Mouse (Mus musculus) heart, adult 10 weeks (tissue): ENCODE measurements around the gene Gm11563. TPM values are rescaled to one million over a fixed set of nuclear protein-coding genes. Genes with fewer than 3 reads are reported as not detected.

Experiments used
- polyA plus RNA-seq: library from polyadenylated mRNA; stranded (reverse); fragments of 350-450 nt; fragmentation: Illumina TruSeq; extraction: RNeasy Lipid Tissue Mini Kit (QIAGEN cat#74804); gene quantifications from one replicate; pipeline ENCODE4 v1.2.3, GENCODE M21; 2014; ENCODE audit warnings: low read depth, low replicate concordance

The Gm11563 gene
- not detected for polyA plus RNA-seq

DNA sequence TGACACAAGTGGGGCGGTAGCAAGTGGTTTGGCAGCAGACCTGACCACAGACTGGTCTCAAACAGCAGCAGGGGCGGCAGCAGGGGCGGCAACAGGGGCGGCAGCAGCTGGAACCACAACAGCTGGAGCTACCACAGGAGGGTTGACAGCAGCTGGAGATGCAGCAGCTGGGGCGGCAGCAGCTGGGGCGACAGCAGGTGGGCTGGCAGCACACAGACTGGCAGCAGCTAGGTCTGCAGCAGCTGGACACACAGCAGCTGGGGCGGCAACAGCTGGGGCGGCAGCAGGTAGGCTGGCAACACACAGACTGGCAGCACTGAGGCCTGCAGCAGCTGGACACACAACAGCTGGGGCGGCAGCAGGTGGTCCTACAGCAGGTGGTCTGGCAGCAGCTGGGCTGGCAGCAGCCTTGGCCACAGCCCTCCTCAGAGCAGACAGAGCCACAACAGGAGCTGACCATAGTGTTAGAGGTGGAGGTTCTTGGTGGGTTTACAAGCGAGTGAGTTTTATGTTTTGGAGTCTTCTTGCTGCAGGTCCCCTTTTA, at the start of gene Gm11563:
Gene Gm11563 (minus strand): TSS at position 494 of the 544 bp plus-strand sequence.

DNA sequence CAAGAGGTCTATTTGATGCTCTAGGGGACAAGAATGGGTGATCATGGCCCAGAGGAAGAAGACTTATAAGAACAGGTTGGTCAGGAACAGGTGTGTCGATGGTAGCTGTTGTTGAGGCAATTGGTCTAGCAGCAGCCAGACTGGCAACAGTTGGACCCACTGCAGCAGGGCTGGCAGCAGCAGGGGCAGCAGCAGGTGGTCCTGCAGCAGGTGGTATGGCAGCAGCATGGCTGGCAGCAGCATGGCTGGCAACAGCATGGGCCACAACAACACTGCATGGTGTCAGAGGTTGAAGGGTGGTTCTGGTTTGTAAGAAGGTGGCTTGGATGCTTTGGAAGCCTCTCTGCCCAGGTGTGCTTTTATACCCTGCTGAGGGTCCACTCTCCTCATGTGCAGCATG, 31.7 kb upstream of the Gm11563 start, which contains the start of gene Gm14190:
Gene Gm14190 (minus strand): TSS at position 278 of the 400 bp plus-strand sequence.

DNA sequence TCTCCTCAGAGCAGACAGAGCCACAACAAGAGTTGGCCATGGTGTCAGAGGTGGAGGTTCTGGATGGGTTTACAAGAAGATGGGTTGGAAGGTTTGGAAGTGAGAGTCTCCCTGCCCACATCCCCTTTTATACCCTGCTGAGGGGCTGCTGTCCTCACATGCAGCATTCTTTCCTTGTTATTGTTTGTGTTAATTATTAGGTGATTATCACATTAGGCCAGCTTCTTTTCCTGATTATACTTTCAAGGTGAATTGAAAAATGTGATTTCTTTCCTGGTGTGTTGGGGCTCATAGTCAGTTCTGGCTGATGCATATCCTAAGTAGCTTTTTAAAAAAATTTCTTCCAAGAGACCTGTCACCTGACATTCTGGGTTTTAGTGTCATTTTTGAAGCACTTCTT, 7.1 kb upstream of the Gm11563 start, which contains the start of gene Krtap4-6:
Gene Krtap4-6 (minus strand): TSS at position 101 of the 400 bp plus-strand sequence.

DNA sequence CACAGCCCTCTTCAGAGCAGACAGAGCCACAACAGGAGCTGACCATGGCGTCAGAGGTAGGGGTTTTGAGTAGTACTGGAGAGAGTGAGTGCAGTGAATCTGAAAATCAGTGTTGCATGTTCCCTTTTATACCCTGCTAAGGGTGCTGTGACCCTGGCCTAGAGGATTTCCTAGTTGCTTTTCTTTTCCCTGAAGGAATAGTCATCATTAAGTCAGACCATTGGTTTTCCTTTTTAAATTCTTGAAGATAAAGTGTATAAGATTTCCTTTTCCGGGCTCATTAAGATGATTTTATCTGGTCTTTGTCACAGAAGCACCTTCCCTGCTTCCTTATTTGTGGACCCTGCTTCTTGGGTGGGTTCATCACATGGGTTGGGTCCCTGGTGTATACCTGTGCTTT, 8.6 kb downstream of the Gm11563 start, which contains the start of gene Gm11555:
Gene Gm11555 (minus strand): TSS at position 101 of the 400 bp plus-strand sequence.

DNA sequence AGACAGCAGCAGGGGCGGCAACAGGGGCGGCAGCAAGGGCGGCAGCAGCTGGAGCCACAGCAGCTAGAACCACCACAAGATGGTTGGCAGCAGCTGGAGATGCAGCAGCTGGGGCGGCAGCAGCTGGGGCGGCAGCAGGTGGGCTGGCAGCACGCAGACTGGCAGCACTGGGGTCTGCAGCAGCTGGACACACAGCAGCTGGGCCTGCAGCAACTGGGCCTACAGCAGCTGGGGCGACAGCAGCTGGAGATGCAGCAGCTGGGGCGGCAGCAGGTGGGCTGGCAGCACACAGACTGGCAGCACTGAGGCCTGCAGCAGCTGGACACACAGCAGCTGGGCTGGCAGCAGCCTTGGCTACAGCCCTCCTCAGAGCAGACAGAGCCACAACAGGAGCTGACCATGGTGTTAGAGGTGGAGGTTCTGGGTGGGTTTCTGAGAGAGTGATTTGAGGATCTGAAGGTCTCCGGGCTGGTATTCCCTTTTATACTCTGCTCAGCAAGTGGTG, 15.1 kb downstream of the Gm11563 start, which contains the start of gene Krtap4-7:
Gene Krtap4-7 (minus strand): TSS at position 455 of the 505 bp plus-strand sequence.

DNA sequence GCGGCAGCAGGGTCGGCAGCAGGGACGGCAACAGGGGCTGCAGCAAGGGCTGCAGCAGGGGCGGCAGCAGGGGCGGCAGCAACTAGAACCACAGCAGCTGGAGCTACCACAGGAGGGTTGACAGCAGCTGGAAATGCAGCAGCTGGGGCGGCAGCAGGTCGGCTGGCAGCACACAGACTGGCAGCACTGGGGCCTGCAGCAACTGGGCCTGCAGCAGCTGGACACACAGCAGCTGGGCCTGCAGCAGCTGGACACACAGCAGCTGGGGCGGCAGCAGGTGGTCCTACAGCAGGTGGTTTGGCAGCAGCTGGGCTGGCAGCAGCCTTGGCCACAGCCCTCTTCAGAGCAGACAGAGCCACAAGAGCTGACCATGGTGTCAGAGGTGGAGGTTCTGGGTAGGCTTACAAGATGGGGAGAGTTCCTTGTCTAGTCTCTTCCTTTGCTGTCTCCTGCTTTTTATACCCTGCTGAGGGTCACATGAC, 24.1 kb downstream of the Gm11563 start, which contains the start of gene Krtap4-2:
Gene Krtap4-2 (minus strand): TSS at position 432 of the 482 bp plus-strand sequence.

DNA sequence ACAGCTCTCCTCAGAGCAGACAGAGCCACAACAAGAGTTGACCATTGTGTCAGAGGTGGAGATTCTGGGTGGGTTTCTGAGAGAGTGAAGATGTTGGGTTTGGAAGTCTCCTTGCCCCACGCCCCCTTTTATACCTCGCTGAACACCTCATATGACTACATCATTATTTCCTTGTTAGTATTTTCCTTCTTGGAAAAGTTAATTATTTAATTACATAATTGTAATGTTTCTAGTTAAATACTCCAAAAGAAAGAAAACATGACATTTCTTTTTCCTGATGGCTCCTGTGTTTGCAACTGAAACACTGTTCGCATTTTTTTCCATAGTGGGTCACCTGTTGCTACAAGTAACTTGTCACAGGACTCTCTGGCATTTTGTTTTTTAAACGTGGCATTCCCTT, 30.6 kb downstream of the Gm11563 start, which contains the start of gene Krtap4-1:
Gene Krtap4-1 (minus strand): TSS at position 101 of the 400 bp plus-strand sequence.

DNA sequence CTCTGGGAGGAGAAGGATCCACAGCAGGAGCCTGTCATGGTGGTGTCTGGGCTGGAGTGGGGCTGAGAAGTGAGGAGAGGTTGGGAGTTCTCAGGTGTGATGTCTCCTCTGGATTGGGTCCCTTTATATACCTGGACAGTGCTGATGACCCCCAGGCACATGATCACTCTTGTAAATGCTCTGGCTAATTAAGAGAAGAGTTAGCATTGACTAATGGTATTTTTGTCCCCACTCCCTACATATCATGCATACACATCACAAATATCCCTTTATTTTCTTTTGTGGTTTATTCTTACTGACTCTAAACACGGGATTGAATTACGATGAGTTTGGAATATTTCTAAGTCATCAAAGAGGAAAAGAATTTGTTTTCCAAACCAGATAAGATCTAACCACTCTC, 38.4 kb downstream of the Gm11563 start, which contains the start of gene Gm11562:
Gene Gm11562 (minus strand): TSS at position 101 of the 400 bp plus-strand sequence.

DNA sequence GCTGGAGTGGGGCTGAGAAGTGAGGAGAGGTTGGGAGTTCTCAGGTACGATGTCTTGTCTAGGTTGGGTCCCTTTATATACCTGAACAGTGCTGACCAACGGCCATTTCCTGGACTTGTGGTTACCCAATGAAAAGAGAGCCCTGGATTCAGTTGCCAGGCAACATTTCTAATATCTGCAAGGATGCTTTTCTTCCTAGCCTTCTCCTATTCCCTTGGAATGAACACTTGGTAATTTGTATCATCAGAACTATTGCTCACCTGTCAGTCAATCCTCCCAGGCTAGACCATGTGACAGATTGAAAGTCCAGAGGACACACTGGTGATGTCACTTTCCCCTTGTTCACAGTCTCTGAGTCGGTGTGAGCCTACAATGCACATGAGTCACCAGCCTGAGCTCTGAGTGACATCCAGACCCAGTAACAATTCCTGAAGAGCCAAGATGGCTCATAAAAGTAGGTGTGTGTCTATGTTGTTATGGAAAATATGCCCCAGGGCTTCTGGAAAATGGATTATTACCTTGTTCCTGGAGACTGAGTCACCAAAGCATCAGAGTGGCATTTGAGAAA, 43.9 kb downstream of the Gm11563 start, which contains the start of gene Krtap2-4:
Gene Krtap2-4 (minus strand): TSS at position 51 of the 568 bp plus-strand sequence.

DNA sequence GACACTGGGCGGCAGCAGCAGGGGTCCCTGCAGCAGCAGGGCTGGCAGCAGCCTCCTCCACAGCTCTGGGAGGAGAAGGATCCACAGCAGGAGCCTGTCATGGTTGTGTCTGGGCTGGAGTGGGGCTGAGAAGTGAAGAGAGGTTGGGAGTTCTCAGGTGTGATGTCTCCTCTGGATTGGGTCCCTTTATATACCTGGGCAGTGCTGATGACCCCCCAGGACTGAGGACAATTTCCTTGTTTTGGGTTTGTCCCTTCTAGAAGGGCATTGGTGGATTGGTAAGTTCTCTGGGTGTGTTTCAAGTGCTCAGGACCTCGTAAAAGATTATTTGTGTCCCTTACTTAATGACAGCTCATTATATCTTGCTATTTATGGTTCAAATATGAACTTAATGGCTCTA, 48.7 kb downstream of the Gm11563 start, which contains the start of gene Gm11937:
Gene Gm11937 (minus strand): TSS at position 101 of the 400 bp plus-strand sequence.

Other genes with a start within 250 kb of the Gm11563 start
- not detected for gene Krt12, start 236.7 kb downstream of the Gm11563 start, polyA plus RNA-seq
- 0.31 TPM for gene Krt20, start 220.8 kb downstream of the Gm11563 start, polyA plus RNA-seq
- gene Krt23, start 165.8 kb downstream of the Gm11563 start, polyA plus RNA-seq = not detected
- gene Krt39, start 137.6 kb downstream of the Gm11563 start, polyA plus RNA-seq = not detected
- not detected for gene Krt40, start 115.8 kb downstream of the Gm11563 start, polyA plus RNA-seq
- not detected for gene Krtap3-3, start 108.1 kb downstream of the Gm11563 start, polyA plus RNA-seq
- not detected for gene Krtap3-2, start 102.1 kb downstream of the Gm11563 start, polyA plus RNA-seq
- not detected for gene Gm11939, start 99.5 kb downstream of the Gm11563 start, polyA plus RNA-seq
- not detected for gene Krtap3-1, start 92.3 kb downstream of the Gm11563 start, polyA plus RNA-seq
- gene Krtap1-5, start 77.9 kb downstream of the Gm11563 start, polyA plus RNA-seq = not detected
- gene Krtap1-4, start 75.3 kb downstream of the Gm11563 start, polyA plus RNA-seq = not detected
- gene Krtap1-3, start 67.6 kb downstream of the Gm11563 start, polyA plus RNA-seq = not detected
- not detected for gene Krtap9-3, start 60.9 kb downstream of the Gm11563 start, polyA plus RNA-seq
- not detected for gene Gm11938, start 55.7 kb downstream of the Gm11563 start, polyA plus RNA-seq
- not detected for gene Gm11937, start 48.8 kb downstream of the Gm11563 start, polyA plus RNA-seq
- not detected for gene Krtap2-4, start 44.1 kb downstream of the Gm11563 start, polyA plus RNA-seq
- gene Gm11562, start 38.5 kb downstream of the Gm11563 start, polyA plus RNA-seq = not detected
- not detected for gene Krtap4-1, start 30.7 kb downstream of the Gm11563 start, polyA plus RNA-seq
- not detected for gene Krtap4-2, start 23.9 kb downstream of the Gm11563 start, polyA plus RNA-seq
- gene Krtap4-7, start 14.9 kb downstream of the Gm11563 start, polyA plus RNA-seq = not detected
- gene Gm11555, start 8.7 kb downstream of the Gm11563 start, polyA plus RNA-seq = not detected
- gene Krtap4-6, start 7.0 kb upstream of the Gm11563 start, polyA plus RNA-seq = not detected
- not detected for gene Gm14190, start 31.8 kb upstream of the Gm11563 start, polyA plus RNA-seq
- gene Gm14180, start 75.3 kb upstream of the Gm11563 start, polyA plus RNA-seq = not detected
- gene Gm11595, start 114.0 kb upstream of the Gm11563 start, polyA plus RNA-seq = not detected
- not detected for gene Krtap4-8, start 121.7 kb upstream of the Gm11563 start, polyA plus RNA-seq
- not detected for gene Krtap4-9, start 126.2 kb upstream of the Gm11563 start, polyA plus RNA-seq
- gene Gm11596, start 134.5 kb upstream of the Gm11563 start, polyA plus RNA-seq = not detected
- gene Gm11569, start 140.0 kb upstream of the Gm11563 start, polyA plus RNA-seq = not detected
- not detected for gene Gm11554, start 145.5 kb upstream of the Gm11563 start, polyA plus RNA-seq
- not detected for gene Krtap4-13, start 150.9 kb upstream of the Gm11563 start, polyA plus RNA-seq
- gene Gm11564, start 156.7 kb upstream of the Gm11563 start, polyA plus RNA-seq = not detected
- not detected for gene 2300003K06Rik, start 179.1 kb upstream of the Gm11563 start, polyA plus RNA-seq
- not detected for gene Krtap4-16, start 192.6 kb upstream of the Gm11563 start, polyA plus RNA-seq
- not detected for gene Gm11568, start 199.0 kb upstream of the Gm11563 start, polyA plus RNA-seq
- not detected for gene Gm11559, start 205.5 kb upstream of the Gm11563 start, polyA plus RNA-seq
- gene Krtap9-1, start 214.4 kb upstream of the Gm11563 start, polyA plus RNA-seq = not detected
- gene Gm11567, start 220.2 kb upstream of the Gm11563 start, polyA plus RNA-seq = not detected
- gene Krtap31-1, start 249.0 kb upstream of the Gm11563 start, polyA plus RNA-seq = not detected